ENCODE assay signal across 29 mouse cellular contexts in genomic region chr11:42618195-42618594, GRCm38 (mm10).
A peak's percentile ranks its signal among the peaks of the same experiment; 100 is the strongest.
DNase-seq lines count a peak whose midpoint lies in the region; ATAC-seq and TF ChIP-seq lines count a peak whose summit lies in the region.
"Had no signal": no experiment of that assay in that cellular context is flagged by ENCODE, and none has a peak within 500 bp of the region (broad histone marks: within the 10 kb centered on the region; RNA-seq: fewer than 3 reads in every experiment).

No protein-coding gene starts in this region.

- no peaks in the 10 kb centered on the region for H3K4me1 ChIP-seq in midbrain, embryonic 14.5 days (ENCODE audit: control insufficient read depth, insufficient read depth, low read length)
- no peaks in the 10 kb centered on the region for H3K4me1 ChIP-seq in midbrain, embryonic 16.5 days (ENCODE audit: control insufficient read depth, insufficient read depth, low read length)
- H3K4me1 ChIP-seq in cerebellum, adult 2 months (ENCODE audit: control insufficient read depth, insufficient read depth, low read length): peaks cover 9% of the 10 kb centered on the region; the same call in 1 of the 2 replicates
- H3K4me1 ChIP-seq: limb, embryonic 13.5 days; lung, embryonic 15.5 days; midbrain, embryonic 12.5 days; neural tube, embryonic 12.5 days had no signal

- DNase-seq in midbrain, embryonic 14.5 days: peak; percentile 15
- DNase-seq in cerebellum, adult 11 months: peak; percentile 31
- DNase-seq in cerebellum, adult 2 months: peak; percentile 49 to 78
- DNase-seq in cerebellum, postnatal 14 days: peak; percentile 30 to 59
- no peak for DNase-seq in layer of hippocampus, adult 18-20 months (ENCODE audit: low spot score in 2 of 2)
- no peak for DNase-seq in gastrocnemius, postnatal 14 days
- no peak for DNase-seq in yolk sac, embryonic 10.5 days (ENCODE audit: low spot score)
- DNase-seq: adrenal gland, adult 2 months; adrenal gland, postnatal 36 days; B cell, adult 2 months; gastrocnemius, postnatal 10 days; heart, postnatal 14 days; kidney, adult 8-10 months; kidney, postnatal 4 days; layer of hippocampus, adult 9-11 months; right cerebral cortex, postnatal 4 days; thymus, adult 2 months; thymus, postnatal 4 days had no signal

- H3K27ac ChIP-seq in midbrain, embryonic 14.5 days (replicated peaks; ENCODE audit: low read depth, low read length): no peak overlapping the region
- H3K27ac ChIP-seq in midbrain, embryonic 16.5 days (ENCODE audit: low read length): no peak overlapping the region
- peak overlapping the region; percentile 48; the same call in 1 of the 2 replicates for H3K27ac ChIP-seq in cerebellum, adult 2 months (ENCODE audit: insufficient read depth, low read length)
- H3K27ac ChIP-seq: kidney, postnatal 0 days; limb, embryonic 13.5 days; lung, embryonic 15.5 days; midbrain, embryonic 12.5 days; neural tube, embryonic 12.5 days had no signal

- no peaks in the 10 kb centered on the region for H3K36me3 ChIP-seq in midbrain, embryonic 14.5 days (ENCODE audit: control insufficient read depth, insufficient read depth, low read length)
- no peaks in the 10 kb centered on the region for H3K36me3 ChIP-seq in midbrain, embryonic 16.5 days (ENCODE audit: control insufficient read depth, insufficient read depth, low read length)
- H3K36me3 ChIP-seq: limb, embryonic 13.5 days; lung, embryonic 15.5 days; midbrain, embryonic 12.5 days; neural tube, embryonic 12.5 days had no signal

- H3K9ac ChIP-seq in midbrain, embryonic 14.5 days (replicated peaks; ENCODE audit: low read length): no peak overlapping the region
- H3K9ac ChIP-seq in midbrain, embryonic 16.5 days (ENCODE audit: low read depth, low read length): no peak overlapping the region
- H3K9ac ChIP-seq: limb, embryonic 13.5 days; lung, embryonic 15.5 days; midbrain, embryonic 12.5 days; neural tube, embryonic 12.5 days had no signal

- no peak overlapping the region for H3K4me3 ChIP-seq in midbrain, embryonic 14.5 days (replicated peaks; ENCODE audit: low read depth, low read length)
- no peak overlapping the region for H3K4me3 ChIP-seq in midbrain, embryonic 16.5 days (ENCODE audit: low read depth, low read length)
- no peak overlapping the region for H3K4me3 ChIP-seq in cerebellum, adult 2 months (replicated peaks; ENCODE audit: insufficient read depth, low read depth, low read length)
- H3K4me3 ChIP-seq: erythroblast, embryonic 14.5 days; limb, embryonic 13.5 days; lung, embryonic 15.5 days; midbrain, embryonic 12.5 days; myocyte; neural tube, embryonic 12.5 days had no signal

- H3K4me2 ChIP-seq in midbrain, embryonic 14.5 days (ENCODE audit: low read length): no peak overlapping the region
- no peak overlapping the region for H3K4me2 ChIP-seq in midbrain, embryonic 16.5 days (ENCODE audit: low read length)
- H3K4me2 ChIP-seq: limb, embryonic 13.5 days; liver, embryonic 11.5 days; lung, embryonic 15.5 days; midbrain, embryonic 12.5 days; neural tube, embryonic 12.5 days had no signal

- TF ChIP-seq POLR2A in cerebellum, adult 2 months (IDR thresholded peaks at IDR 0.05; ENCODE audit: borderline replicate concordance, insufficient read depth, low read length): no peak

- intact Hi-C loops in gastrocnemius, postnatal 14 days (cut with DNase I; ENCODE audit: low total_unique reads): no loop called here

- no peak for TF ChIP-seq CTCF in cerebellum, adult 2 months (IDR thresholded peaks at IDR 0.05; ENCODE audit: borderline replicate concordance, insufficient read depth, low read depth, low read length)

- H3K9me3 ChIP-seq in midbrain, embryonic 14.5 days (ENCODE audit: control insufficient read depth, low read length): no peaks in the 10 kb centered on the region
- no peaks in the 10 kb centered on the region for H3K9me3 ChIP-seq in midbrain, embryonic 16.5 days (replicated peaks; ENCODE audit: control insufficient read depth, low read length, poor library complexity, severe bottlenecking)
- H3K9me3 ChIP-seq: limb, embryonic 13.5 days; lung, embryonic 15.5 days; midbrain, embryonic 12.5 days; neural tube, embryonic 12.5 days had no signal

- ATAC-seq in midbrain, embryonic 14.5 days (ENCODE audit: low FRiP score, low TSS enrichment): no peak
- no peak for ATAC-seq in midbrain, embryonic 16.5 days
- ATAC-seq: forebrain, embryonic 16.5 days; intestine, embryonic 16.5 days had no signal

- WGBS in midbrain, embryonic 14.5 days: 71% methylated on average over 2 of the region's 2 CpGs
- 61% methylated on average over 2 of the region's 2 CpGs for WGBS in midbrain, embryonic 16.5 days
- WGBS in cerebellum, adult 2 months: 11% methylated on average over 2 of the region's 2 CpGs

- no peaks in the 10 kb centered on the region for H3K27me3 ChIP-seq in midbrain, embryonic 14.5 days (ENCODE audit: control insufficient read depth, insufficient read depth, low read length)
- H3K27me3 ChIP-seq in midbrain, embryonic 16.5 days (ENCODE audit: control insufficient read depth, insufficient read depth, low read depth, low read length): no peaks in the 10 kb centered on the region
- H3K27me3 ChIP-seq in cerebellum, adult 2 months (ENCODE audit: control insufficient read depth, insufficient read depth, low read length): no peaks in the 10 kb centered on the region
- H3K27me3 ChIP-seq: limb, embryonic 13.5 days; lung, embryonic 15.5 days; midbrain, embryonic 12.5 days; neural tube, embryonic 12.5 days had no signal

Comparison
In these comparisons a context has a peak if more than half of its experiments do, and no peak if none do; other contexts are left out.
1. DNase-seq: peak in midbrain, embryonic 14.5 days (single experiment), cerebellum, adult 11 months (single experiment), cerebellum, adult 2 months (2 of 2) and cerebellum, postnatal 14 days (2 of 2); none in layer of hippocampus, adult 18-20 months (0 of 2), gastrocnemius, postnatal 14 days (single experiment) and yolk sac, embryonic 10.5 days (single experiment).